Mouse (Mus musculus) ovary, postnatal 36 days (tissue): ENCODE results near the gene Zfp853.

Source experiments
- DNase-seq: peaks from one replicate; pipeline ENCODE4 v3.0.0; 2022; ENCODE audit warnings: low spot score, mixed read lengths

The Zfp853 gene

DNA sequence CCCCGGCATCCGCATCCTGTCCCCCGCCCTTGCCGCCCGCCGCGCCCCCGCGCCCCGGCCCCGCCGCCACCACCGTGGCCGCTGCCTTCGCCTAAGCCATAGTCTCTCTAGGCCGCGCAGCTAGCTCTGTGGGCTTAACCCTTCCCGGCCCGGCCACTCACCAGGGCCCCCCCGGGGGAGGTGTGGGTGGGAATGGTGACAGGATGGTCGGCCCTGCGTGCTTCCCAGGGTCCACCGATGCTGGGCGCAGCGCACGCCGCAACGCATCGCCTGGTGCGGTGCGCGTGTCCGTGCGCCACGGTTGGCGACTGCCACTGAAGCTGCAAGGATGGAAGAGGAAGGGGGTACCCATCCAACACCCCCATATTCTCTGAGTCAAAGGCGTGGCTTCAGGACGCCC, at the start of gene Zfp853:
Zfp853 (minus strand) TSS at position 220 of the 400 bp plus-strand sequence.
- no peak for DNase-seq

DNA sequence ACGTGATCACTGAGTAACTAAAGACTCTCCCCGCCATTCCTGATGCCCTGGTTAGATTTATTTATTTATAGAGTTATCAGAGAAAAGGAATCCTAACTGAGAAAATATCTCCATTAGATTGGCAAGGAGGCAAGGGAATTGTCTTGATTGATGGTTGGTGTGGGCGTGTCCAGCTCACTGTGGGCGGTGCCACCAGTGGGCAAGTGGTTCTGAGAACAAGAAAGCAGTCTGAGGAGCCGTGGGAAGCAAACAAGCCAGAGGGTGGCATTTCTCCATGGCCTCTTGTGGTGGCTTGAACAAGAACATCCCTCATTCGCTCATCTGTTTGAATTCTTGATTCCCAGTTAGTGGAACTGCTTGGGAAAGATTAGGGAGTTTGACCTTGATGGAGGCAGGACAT, 46.2 kb upstream of the Zfp853 start:
- no peak for DNase-seq

DNA sequence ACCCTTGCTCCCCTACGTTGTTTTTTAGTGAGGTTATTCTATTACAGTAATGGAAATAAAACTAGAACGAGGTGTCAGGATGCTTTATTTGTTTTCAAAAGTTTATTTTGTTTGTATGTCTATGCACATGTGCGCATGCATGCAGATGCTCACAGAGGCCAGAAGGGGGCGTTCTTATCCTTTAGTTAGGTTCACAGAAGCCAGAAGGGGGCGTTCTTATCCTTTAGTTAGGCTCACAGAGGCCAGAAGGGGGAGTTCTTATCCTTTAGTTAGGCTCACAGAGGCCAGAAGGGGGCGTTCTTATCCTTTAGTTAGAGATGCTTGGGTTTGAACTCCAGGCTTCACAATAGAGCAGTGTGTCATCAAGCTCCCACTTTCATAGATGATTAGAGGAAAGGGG, 43.1 kb upstream of the Zfp853 start:
- DNase-seq = no peak

DNA sequence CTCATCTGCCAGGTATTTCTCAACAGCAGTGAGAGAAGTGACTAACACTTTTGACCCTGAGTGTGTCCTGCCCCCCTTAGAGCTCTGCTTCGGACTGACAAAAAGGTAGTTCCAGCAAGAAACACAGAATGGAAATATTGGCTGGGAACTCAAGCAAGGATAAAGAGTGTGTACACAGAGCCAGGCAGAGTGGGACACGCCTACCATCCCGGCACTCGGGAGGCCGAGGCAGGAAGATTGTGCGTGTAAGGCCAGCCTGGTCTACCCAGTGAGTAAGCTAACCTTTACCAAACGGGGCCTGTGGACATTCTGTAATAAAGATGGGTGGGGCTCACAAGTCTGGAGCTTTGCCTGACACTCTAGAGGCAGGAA, 41.7 kb upstream of the Zfp853 start:
- DNase-seq = no peak

DNA sequence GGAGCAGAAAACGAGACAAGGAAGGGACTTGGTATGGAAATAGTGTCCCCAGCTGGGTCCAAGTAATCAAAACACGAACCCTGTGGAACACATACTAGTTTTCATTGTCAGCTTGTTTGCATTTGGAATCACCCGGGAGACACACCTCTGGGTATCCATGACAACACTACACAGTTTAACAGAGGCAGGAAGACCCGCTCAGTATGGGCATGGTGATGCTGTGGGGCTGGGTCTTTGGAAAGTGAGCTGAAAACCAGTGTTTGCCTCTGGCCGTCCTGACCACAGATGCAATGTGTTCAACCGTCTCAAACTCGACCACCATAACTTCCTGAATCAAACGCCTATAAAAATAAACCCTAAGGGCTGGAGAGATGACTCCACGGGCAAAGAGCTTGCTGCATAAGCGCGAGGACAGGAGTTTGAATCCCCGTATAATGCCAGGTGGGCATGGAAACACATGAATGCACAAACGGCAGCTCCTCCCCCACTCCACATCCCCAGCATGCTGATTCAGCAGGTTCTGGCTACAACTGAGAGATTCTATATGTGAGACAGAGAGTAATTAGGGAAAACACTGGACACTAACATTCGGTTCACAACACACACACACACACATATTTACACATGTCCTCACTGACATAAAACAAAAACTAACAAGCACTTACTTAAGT, 41.1 kb upstream of the Zfp853 start:
- no peak for DNase-seq

DNA sequence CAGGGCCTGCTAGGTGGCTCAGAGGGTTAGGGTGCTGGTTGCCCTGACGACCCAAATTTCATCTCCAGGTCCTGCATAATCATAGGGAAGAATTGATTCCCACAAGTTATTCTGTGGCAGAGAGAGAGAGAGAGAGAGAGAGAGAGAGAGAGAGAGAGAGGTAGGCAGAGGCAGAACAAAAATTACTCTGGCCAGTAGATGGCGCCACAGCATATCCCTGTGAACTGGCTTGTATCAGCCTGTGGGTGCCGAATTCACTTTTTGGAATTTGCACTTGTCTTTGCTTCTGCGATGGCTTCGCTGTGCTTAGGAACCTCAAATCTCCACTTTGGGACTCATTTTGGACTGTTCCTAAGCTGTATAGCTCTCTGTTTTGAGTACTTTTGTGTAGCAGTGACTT, 40.4 kb upstream of the Zfp853 start:
- peak; percentile 54 for DNase-seq

DNA sequence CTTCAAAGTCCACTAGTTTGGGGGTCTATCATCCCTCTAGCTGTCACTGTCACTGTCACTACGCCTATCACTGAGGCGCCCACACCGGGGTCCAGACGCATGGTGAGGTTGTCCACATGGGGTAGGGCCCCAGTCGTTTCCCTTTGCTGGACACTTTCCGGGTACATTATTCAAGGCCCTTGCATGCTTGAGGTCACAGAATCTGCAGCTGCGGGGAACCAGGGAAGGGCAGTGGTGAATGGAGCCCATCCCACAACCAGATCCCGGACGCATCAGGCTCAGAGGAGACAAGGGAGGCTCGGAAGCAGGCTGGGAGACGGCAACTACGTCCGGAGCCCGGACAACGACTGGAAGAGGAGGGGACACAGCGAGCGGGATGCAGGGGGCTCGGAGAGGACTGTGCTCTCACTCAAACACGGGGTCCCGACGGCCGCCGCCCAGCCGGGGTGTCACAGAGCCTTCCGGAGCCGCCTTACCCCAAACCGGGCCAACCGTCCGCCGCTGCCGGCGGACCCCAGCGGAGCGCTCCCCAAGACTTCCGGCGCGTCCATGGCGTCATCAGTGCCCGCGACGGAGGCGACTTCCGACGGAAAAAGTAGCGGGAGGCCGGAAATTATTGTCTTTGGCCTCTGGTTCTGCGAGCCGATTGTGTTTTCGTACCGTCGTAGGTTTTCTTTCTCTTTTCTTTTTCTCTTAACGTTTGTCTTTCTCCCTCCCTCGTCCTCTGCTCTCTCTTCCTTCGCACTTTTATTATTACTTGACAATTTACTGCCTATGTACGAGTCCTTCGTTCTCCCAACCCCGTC, 35.5 kb upstream of the Zfp853 start, which contains the start of gene Zdhhc4:
Zdhhc4 (minus strand) TSS at position 567 of the 806 bp plus-strand sequence.
- peak; percentile 90 for DNase-seq

DNA sequence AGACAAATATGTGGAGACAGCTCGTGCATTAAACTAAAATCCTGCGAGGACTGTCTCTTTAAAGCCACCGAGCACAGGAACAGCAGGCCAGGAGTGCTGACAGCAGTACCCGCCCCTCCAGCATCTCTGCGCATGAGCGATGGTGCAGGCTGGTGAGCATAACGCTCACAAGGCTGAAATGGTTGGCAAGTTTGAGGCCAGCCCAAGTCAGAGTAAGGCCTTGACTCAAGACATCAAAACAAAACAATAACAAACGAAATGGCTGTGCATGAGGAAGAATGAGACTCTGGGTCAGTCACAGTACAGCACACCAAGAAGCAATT, 23.8 kb upstream of the Zfp853 start:
- no peak for DNase-seq

DNA sequence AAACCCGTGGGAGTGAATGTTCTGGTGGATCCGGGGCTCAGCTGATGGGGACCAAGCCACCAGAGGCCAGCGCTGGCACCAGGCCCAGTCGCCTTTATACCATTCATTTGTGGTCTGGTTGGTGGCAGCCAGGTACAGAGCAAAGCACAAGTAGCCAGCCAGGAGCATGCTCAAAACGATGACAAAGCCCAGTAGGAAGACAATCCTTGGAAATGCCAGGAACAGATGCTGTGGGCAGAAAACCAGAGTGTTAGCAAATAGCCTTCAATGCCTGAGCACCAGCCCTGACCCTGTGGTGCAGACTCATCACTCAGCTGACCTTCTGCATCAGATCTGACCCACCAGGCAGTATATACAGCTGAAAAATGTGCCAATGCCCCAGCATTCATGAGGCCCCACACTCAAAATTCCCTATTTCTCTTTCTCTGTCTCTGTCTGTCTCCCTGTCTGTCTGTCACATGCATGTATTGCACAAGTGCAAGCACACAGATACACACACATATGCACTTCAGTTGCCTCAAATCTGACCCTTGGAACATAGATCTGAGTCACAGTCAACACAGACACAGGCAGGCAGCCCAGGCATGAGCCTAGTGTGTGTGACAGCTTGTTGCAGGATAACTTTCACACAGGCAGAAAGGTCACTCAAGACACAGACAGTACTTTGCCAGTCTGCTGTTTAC, 23.3 kb upstream of the Zfp853 start:
- DNase-seq = no peak

DNA sequence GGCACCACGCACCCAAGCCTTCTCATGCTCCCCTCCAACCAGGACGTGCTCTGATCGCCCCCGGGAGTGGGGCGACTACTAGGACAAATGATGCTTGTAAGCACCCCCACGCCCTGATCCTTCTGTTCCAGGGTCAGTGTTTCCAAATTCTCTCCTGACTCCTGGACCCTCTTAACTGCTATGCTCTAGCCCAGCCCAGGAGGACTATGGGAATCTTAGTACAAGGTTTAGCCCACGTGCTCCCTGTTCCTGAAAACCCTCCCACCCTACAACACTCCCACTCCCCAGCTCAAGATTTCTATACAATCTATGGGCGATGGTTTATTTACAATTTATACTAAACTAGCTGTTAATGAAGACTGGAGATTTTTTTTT, 22.1 kb upstream of the Zfp853 start:
- DNase-seq = no peak

DNA sequence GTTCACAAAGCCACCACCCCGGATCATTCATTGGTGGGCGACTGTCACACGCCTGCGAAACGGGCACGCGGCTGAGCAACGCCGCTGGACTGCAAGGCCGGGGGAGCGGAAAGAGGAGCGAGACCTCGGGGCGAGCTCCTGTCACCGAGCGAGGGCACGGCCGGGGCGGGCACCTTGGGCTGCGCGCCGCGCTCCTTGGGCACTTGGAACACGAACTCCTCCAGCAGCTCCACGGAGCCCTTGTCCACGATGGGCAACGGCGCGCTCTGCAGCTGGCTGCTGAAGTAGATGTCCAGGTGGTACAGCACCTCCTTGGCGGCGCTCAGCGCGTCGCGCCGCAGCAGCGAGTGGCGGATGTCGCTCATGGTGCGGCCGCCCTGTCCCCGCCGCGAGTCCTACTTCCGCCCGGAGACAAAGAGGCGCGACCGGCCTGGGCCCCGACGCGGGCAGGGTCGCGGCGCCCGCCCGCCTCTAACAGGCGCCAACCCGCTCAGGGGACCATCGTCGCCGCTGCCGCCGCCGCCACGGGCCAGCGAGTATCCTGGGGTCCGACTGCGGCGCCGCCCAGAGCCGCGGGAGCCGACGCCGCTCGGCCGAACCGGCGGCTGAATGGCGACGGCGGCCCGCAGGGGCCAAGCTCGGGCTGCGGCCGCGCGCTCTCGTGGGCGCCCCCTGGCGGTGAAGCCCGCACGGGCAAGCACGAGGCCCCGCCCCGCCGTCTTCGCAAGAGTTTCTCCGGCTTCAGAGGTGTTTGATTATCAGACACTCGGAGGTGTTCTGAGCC, 21.5 kb upstream of the Zfp853 start, which contains the start of gene E130309D02Rik:
E130309D02Rik (minus strand) TSS at position 631 of the 784 bp plus-strand sequence.
- peak; percentile 89 for DNase-seq

DNA sequence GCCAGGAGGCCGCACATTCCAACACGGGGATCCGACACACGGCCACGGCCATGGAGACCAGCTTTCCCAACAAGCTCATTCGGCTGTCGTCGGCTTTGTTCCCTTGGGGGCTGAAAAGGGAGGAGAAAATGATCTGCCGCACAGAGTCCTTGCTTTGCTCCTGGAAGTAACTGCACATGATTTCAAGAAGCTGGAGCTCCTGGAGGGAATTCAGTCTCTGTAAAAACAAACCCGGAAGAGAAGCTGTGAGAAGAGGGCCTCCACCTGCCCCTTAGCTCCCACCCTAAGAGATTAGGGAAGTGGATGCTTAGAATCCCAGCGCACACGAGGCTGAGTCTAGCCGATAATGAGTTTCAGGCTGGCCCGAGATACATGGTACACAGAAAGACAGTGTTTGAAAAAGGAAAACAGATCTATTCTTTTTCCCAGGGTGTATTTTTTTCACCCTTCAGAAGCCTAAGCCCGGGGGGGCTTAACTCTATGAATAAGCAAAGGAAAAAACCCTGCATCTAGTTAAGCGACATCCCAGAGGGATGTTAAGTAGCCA, 20.8 kb upstream of the Zfp853 start:
- DNase-seq = no peak

DNA sequence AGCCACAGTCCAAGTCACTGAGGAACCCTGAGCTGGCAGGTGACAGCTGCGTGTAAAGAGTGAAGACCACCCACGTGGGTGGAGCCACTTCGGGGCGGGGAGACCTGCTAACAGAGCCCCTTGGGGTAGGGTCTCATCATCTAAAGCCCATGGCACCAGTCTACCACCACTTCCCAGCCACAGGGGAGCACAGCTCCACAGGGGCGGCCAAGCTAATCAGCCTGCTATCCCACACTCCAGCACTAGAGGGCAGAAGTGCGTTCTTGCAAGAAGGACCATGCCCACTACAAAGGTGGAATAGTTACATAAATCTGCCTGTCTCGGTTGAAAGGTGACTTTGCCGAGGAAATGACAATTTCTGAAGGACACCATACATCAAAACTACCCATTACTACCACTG, 18.5 kb upstream of the Zfp853 start:
- peak; percentile 63 for DNase-seq

DNA sequence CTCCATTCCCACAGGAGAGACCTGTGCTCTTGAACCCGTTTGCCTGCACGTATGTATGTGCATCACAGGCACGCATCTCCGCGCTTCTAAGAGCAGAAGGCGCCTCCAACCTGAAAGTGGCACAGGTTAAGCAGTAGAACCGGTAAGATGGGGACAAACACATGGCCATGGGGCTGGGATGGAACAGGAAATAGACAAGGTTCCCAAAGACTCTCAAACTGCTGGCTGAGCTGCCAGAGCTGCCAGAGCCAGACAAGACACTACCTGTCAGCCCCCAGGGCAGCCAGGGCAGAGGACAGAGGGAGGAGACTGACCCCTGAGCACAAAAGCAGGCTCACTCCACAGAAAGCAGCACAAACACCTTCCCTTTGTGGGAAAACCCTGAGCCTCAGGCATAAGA, 16.5 kb upstream of the Zfp853 start:
- no peak for DNase-seq

DNA sequence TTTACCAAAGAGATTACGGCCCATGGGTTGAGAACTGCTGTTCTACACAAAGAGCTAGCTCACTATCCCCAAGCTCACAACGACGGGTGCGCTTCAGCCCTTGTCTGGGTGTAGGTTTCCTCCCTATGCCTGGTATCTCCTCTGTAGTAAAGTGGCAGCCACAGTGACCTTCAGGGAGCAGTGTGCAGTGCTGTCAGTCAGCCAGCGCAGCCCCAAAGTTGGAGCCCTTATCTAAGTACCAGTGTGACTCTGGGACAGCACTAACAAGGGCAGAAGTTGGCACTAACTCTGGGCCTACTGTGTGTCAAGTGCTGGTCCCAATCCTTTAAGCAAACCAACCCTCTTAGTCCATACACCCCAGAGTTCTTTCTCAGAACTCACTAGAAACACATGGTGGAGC, 15.4 kb upstream of the Zfp853 start:
- no peak for DNase-seq

DNA sequence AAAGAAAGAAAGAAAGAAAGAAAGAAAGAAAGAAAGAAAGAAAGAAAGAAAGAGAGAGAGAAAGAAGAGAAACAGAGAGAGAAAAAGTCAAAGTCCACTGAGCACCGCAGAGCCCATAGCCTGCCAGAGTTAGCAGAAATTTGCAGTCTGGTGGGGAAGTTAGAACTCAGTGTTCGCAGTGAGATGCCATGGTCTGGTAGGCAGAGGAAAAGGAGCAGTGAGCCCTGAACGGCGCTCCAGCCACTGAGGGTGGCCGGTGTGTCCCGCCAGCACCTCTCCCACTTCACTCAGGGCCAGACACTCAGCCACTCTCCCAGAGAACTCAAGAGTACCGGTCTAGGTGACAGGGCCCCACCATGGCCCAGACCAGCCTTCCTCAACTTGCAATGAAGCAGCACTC, 10.8 kb upstream of the Zfp853 start:
- no peak for DNase-seq

DNA sequence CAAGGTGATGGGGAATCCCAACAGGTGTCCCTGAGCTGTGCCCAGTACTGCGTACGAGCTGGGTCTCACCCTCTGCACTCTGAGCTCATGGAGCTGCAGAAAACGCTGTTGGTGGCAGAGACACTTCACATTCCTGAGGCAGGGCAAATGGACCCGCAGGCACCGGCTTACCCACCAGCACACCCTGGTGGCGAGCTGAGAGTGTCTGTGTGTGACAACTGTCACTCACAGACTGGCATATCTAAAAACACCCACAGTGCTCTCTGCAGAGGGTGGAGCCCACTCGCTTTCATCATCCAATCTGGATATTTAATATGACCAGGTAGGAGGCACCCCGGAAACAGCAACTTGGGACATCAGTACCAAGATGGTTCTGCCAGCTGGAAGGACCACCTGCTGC, 7.9 kb upstream of the Zfp853 start:
- no peak for DNase-seq

DNA sequence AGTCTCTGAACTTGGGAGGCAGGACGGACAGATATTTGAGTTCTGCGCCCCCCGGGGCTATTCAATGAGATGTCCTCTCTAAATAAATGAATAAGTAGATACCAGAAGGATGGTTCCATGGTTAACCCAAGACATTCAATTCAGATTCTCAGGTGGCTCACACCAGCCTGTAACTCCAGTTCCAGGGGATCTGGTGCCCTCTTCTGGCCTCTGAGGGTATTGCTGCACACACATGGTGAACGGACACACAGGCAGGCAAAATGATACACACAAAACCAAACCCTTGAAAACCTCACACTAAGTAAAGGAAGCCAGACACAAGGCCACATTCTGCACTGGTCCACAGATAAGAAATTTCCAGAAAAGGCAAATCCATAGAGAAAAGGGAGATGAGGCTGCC, 6.3 kb upstream of the Zfp853 start:
- DNase-seq = peak; percentile 35

DNA sequence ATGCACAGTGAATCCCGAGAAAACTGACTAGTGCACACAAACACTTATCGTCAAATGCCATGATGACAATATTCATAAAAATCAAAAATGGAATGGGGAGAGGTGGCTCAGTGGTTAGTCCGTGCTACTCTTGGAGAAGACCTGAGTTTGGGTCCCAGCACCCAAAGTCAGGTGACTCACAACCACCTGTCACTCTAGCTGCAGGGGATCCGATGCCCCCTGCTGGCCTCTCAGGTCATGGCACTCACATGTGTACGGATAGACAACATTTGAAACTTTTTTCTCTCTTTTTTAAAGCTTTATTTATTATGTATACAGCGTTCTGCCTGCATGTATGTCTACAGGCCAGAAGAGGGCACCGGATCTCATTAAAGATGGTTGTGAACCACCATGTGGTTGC, 5.0 kb upstream of the Zfp853 start:
- no peak for DNase-seq

DNA sequence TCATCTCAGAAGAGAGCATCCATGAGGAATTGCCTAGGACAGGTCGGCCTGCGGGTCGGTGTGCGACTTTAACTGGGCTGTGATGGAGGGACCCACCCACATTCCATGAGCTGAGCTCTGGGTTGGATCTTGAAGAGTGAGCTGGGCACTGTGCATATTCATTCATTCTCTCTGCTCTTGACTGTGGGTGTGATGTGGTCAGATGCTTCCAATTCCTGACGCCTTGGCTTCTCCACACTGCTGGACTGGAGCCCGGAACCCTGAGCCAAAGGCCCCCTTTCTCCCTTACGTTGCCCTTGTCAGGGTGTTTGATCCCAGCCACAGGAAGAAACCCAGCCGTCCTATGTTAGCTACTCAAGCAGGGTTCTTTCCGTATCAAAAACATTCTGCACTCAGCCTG, 4.6 kb upstream of the Zfp853 start:
- no peak for DNase-seq

DNA sequence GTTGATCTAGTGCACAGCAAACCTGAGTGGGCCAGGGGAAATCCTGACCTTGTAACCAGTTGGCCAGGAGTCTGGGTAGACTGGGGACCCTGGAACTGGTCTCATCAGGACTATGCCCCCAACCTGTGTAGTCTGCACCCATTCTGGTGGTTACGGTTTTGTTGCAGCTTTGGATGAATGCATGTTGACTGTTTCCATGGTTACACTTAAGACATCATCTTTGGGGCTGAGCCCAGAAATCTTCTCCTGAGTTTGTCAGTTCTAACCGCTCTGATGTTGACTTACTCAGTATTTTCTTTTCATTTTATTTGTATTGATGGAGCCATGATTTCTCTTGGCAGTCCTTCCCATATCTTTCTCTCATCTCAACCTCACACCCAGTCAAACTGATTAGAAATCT, 1.9 kb upstream of the Zfp853 start:
- DNase-seq = no peak

DNA sequence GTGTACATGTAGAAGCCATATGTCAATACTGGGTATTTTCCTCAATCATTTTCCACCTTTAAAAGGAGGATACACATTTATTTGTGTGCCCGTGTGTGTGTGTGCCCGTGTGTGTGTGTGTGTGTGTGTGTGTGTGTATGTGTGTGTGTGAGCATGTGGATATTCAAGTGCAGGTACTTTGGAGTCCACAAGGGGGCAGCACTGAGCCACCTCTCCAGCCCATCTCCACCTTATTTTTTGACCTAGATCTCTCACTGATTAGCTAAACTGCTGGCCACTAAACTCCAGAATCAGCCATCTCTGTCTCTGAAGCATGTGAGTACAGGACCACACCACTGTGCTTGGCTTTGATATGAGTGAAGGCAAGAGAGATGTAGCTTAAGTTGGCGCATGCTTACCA, 1.4 kb upstream of the Zfp853 start:
- no peak for DNase-seq
